In the genomic region with DNA sequence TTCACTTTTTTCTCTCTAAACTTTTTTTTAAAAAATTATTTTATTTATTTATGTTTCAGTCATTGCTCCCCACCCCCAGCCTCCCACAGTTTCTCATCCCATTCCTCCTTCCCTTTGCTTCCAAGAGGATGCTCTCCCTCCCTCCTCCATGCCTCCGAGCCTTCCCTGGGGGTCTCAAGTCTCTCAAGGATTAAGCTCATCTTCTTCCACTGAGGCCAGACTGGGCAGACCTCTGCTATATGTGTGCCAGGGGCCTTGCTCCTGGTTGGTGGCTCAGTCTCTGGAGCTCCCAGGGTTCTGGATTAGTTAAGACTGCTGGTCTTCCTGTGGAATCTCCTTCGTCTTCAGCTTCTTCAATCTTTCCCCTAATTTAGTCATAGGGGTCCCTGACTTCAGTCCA, we compare ENCODE assay signal across 23 mouse cellular contexts.
DNase-seq lines count a peak whose midpoint lies in the region; ATAC-seq and TF ChIP-seq lines count a peak whose summit lies in the region.
"Had no signal": no experiment of that assay in that cellular context is flagged by ENCODE, and none has a peak within 500 bp of the region (broad histone marks: within the 10 kb centered on the region; RNA-seq: fewer than 3 reads in every experiment).

No protein-coding gene starts in this region.

- H3K4me2 ChIP-seq in forebrain, embryonic 13.5 days = no peak overlapping the region
- H3K4me2 ChIP-seq in forebrain, embryonic 16.5 days (ENCODE audit: low read length) = no peak overlapping the region
- no peak overlapping the region for H3K4me2 ChIP-seq in kidney, embryonic 15.5 days
- H3K4me2 ChIP-seq in midbrain, embryonic 11.5 days = no peak overlapping the region
- H3K4me2 ChIP-seq in midbrain, postnatal 0 days (ENCODE audit: low read depth, low read length, poor library complexity, severe bottlenecking) = no peak overlapping the region
- H3K4me2 ChIP-seq: embryonic facial prominence, embryonic 12.5 days; embryonic facial prominence, embryonic 15.5 days; heart, embryonic 11.5 days; hindbrain, embryonic 12.5 days had no signal

- no peaks in the 10 kb centered on the region for H3K9me3 ChIP-seq in forebrain, embryonic 13.5 days (replicated peaks)
- H3K9me3 ChIP-seq in forebrain, embryonic 16.5 days (ENCODE audit: control insufficient read depth, low read length) = no peaks in the 10 kb centered on the region
- H3K9me3 ChIP-seq in kidney, embryonic 15.5 days (replicated peaks) = 0 out of 2 replicates have a peak, but pooled peaks cover 3% of the 10 kb centered on the region
- no peaks in the 10 kb centered on the region for H3K9me3 ChIP-seq in midbrain, embryonic 11.5 days (ENCODE audit: control insufficient read depth, low read length)
- no peaks in the 10 kb centered on the region for H3K9me3 ChIP-seq in midbrain, postnatal 0 days (ENCODE audit: low read length)
- H3K9me3 ChIP-seq: embryonic facial prominence, embryonic 12.5 days; embryonic facial prominence, embryonic 15.5 days; hindbrain, embryonic 12.5 days had no signal

- H3K27me3 ChIP-seq in forebrain, embryonic 13.5 days = no peaks in the 10 kb centered on the region
- no peaks in the 10 kb centered on the region for H3K27me3 ChIP-seq in forebrain, embryonic 16.5 days (replicated peaks; ENCODE audit: control insufficient read depth, insufficient read depth, low read length)
- H3K27me3 ChIP-seq in kidney, embryonic 15.5 days = no peaks in the 10 kb centered on the region
- no peaks in the 10 kb centered on the region for H3K27me3 ChIP-seq in midbrain, embryonic 11.5 days (ENCODE audit: control insufficient read depth, insufficient read depth, low read length)
- no peaks in the 10 kb centered on the region for H3K27me3 ChIP-seq in midbrain, postnatal 0 days (ENCODE audit: insufficient read depth, low read length)
- H3K27me3 ChIP-seq: embryonic facial prominence, embryonic 12.5 days; embryonic facial prominence, embryonic 15.5 days; hindbrain, embryonic 12.5 days had no signal

- no peak for TF ChIP-seq CTCF in midbrain, postnatal 0 days (IDR thresholded peaks at IDR 0.05)

- H3K4me3 ChIP-seq in forebrain, embryonic 13.5 days = no peak overlapping the region
- H3K4me3 ChIP-seq in forebrain, embryonic 16.5 days (replicated peaks; ENCODE audit: low read length) = no peak overlapping the region
- H3K4me3 ChIP-seq in kidney, embryonic 15.5 days (replicated peaks) = no peak overlapping the region
- no peak overlapping the region for H3K4me3 ChIP-seq in midbrain, embryonic 11.5 days (ENCODE audit: low read depth, low read length)
- no peak overlapping the region for H3K4me3 ChIP-seq in midbrain, postnatal 0 days (ENCODE audit: low read depth, low read length)
- H3K4me3 ChIP-seq: embryonic facial prominence, embryonic 12.5 days; embryonic facial prominence, embryonic 15.5 days; gastrocnemius, adult 2 months; hindbrain, embryonic 12.5 days had no signal

- ATAC-seq in forebrain, embryonic 13.5 days = no peak
- no peak for ATAC-seq in forebrain, embryonic 16.5 days
- ATAC-seq in kidney, embryonic 15.5 days (replicated peaks; ENCODE audit: low FRiP score) = no peak
- peak; percentile 57; the same call in 1 of the 2 replicates for ATAC-seq in midbrain, embryonic 11.5 days (ENCODE audit: low FRiP score)
- ATAC-seq in midbrain, postnatal 0 days (ENCODE audit: low FRiP score) = no peak
- ATAC-seq: CD4-positive, CD25-positive, alpha-beta regulatory T cell, adult 4 months; forebrain, postnatal 0 days; hindbrain, embryonic 16.5 days; inflammation-experienced regulatory T-cells, adult 6 months had no signal

- DNase-seq in kidney, postnatal 4 days = no peak
- no peak for DNase-seq in midbrain, embryonic 11.5 days (ENCODE audit: low spot score, missing footprints)
- no peak for DNase-seq in midbrain, postnatal 0 days (ENCODE audit: low spot score)
- DNase-seq: adrenal gland, adult 2 months; adrenal gland, postnatal 14 days; cerebellum, adult 11 months; cerebellum, adult 2 months; cerebellum, adult 9-11 months; cerebellum, postnatal 25 days; forebrain, postnatal 0 days; gastrocnemius, adult 2 months; gastrocnemius, postnatal 14 days; heart, adult 11 months had no signal

- peaks cover 4% of the 10 kb centered on the region; the same call in 1 of the 2 replicates for H3K4me1 ChIP-seq in forebrain, embryonic 13.5 days
- H3K4me1 ChIP-seq in forebrain, embryonic 16.5 days (replicated peaks; ENCODE audit: control insufficient read depth, insufficient read depth, low read length) = no peaks in the 10 kb centered on the region
- peaks cover 9% of the 10 kb centered on the region for H3K4me1 ChIP-seq in kidney, embryonic 15.5 days
- H3K4me1 ChIP-seq in midbrain, embryonic 11.5 days (ENCODE audit: control insufficient read depth, insufficient read depth, low read length) = peaks cover 4% of the 10 kb centered on the region; the same call in 1 of the 2 replicates
- no peaks in the 10 kb centered on the region for H3K4me1 ChIP-seq in midbrain, postnatal 0 days (ENCODE audit: insufficient read depth, low read length)

- no peak overlapping the region for H3K9ac ChIP-seq in forebrain, embryonic 13.5 days
- no peak overlapping the region for H3K9ac ChIP-seq in forebrain, embryonic 16.5 days (replicated peaks; ENCODE audit: low read depth, low read length)
- H3K9ac ChIP-seq in kidney, embryonic 15.5 days = no peak overlapping the region
- no peak overlapping the region for H3K9ac ChIP-seq in midbrain, embryonic 11.5 days (ENCODE audit: low read length)
- H3K9ac ChIP-seq in midbrain, postnatal 0 days (replicated peaks; ENCODE audit: low read length, poor library complexity, severe bottlenecking) = no peak overlapping the region
- H3K9ac ChIP-seq: embryonic facial prominence, embryonic 12.5 days; embryonic facial prominence, embryonic 15.5 days; forebrain, postnatal 0 days; hindbrain, embryonic 12.5 days had no signal

- H3K36me3 ChIP-seq in forebrain, embryonic 13.5 days (ENCODE audit: poor library complexity, severe bottlenecking) = no peaks in the 10 kb centered on the region
- H3K36me3 ChIP-seq in forebrain, embryonic 16.5 days (ENCODE audit: control insufficient read depth, insufficient read depth) = no peaks in the 10 kb centered on the region
- H3K36me3 ChIP-seq in kidney, embryonic 15.5 days = no peaks in the 10 kb centered on the region
- no peaks in the 10 kb centered on the region for H3K36me3 ChIP-seq in midbrain, embryonic 11.5 days (ENCODE audit: control insufficient read depth, insufficient read depth, low read length)
- no peaks in the 10 kb centered on the region for H3K36me3 ChIP-seq in midbrain, postnatal 0 days (ENCODE audit: insufficient read depth, low read length)
- H3K36me3 ChIP-seq: embryonic facial prominence, embryonic 12.5 days; embryonic facial prominence, embryonic 15.5 days; hindbrain, embryonic 12.5 days had no signal

- WGBS in forebrain, embryonic 13.5 days = 54% methylated on average over 2 of the region's 2 CpGs
- 59% methylated on average over 2 of the region's 2 CpGs for WGBS in forebrain, embryonic 16.5 days
- 67% methylated on average over 2 of the region's 2 CpGs for WGBS in kidney, embryonic 15.5 days
- 75% methylated on average over 2 of the region's 2 CpGs for WGBS in midbrain, embryonic 11.5 days
- WGBS in midbrain, postnatal 0 days = 62% methylated on average over 2 of the region's 2 CpGs

- H3K27ac ChIP-seq in forebrain, embryonic 13.5 days = 0 out of 2 replicates have a peak overlapping the region, but pooled peaks have one; percentile 19
- H3K27ac ChIP-seq in forebrain, embryonic 16.5 days (ENCODE audit: low read length) = no peak overlapping the region
- H3K27ac ChIP-seq in kidney, embryonic 15.5 days = peak overlapping the region; percentile 28; the same call in 1 of the 2 replicates
- H3K27ac ChIP-seq in midbrain, embryonic 11.5 days (ENCODE audit: low read depth, low read length) = no peak overlapping the region
- no peak overlapping the region for H3K27ac ChIP-seq in midbrain, postnatal 0 days (ENCODE audit: low read depth, low read length)
- H3K27ac ChIP-seq: embryonic facial prominence, embryonic 12.5 days; embryonic facial prominence, embryonic 15.5 days; gastrocnemius, adult 2 months; hindbrain, embryonic 12.5 days had no signal

Comparison
In these comparisons a context has a peak if more than half of its experiments do, and no peak if none do; other contexts are left out.
1. H3K27ac ChIP-seq: peak in forebrain, embryonic 13.5 days (single experiment) and kidney, embryonic 15.5 days (single experiment); none in forebrain, embryonic 16.5 days (single experiment), midbrain, embryonic 11.5 days (single experiment) and midbrain, postnatal 0 days (single experiment).